Mouse (Mus musculus) telencephalon, adult 2 months (tissue): ENCODE data around the gene Klhdc2.

Source experiments
- DNase-seq: peaks from one replicate; pipeline ENCODE4 v3.0.0-alpha.2; 2011; ENCODE audit warnings: low read depth, low spot score

Gene Klhdc2

DNA sequence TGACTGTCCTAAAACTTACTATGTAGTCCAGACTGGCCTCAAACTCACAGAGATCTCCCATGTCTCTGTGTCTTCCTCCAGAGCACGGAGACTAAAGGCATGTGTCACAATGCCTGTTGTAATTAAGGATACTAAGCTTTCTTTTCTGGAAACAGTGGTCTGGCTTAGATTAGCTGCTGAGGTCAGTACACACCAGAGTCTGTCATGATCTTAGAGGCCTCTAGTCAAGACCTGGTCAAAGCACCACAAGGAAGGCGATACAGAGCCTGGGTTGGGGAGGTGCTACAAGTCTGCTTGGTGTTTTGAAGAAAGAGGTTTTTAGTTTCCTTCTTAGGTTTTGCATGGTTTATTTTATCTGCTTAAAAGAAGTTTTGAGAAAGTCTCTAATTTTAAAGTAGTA is 3.9 kb downstream of the Klhdc2 start:
- no peak for DNase-seq

DNA sequence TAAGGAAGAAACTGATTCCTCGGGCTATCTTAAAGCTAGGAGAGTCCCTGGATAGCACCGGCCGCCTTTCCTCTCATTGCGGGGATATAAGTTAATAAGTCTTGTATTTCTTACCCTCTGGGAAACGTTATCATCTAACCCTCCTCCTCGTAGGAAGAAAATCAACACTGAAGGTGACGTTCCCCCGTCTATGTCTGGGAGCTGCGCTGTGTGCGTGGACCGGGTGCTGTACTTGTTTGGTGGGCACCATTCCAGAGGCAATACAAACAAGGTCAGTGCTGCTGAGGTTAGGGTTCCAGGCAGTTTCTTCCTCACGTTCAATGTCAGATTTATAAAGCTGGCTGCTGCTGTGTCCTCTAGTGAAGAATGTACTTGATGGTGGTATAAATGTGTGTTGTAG is 5.7 kb downstream of the Klhdc2 start:
- no peak for DNase-seq

DNA sequence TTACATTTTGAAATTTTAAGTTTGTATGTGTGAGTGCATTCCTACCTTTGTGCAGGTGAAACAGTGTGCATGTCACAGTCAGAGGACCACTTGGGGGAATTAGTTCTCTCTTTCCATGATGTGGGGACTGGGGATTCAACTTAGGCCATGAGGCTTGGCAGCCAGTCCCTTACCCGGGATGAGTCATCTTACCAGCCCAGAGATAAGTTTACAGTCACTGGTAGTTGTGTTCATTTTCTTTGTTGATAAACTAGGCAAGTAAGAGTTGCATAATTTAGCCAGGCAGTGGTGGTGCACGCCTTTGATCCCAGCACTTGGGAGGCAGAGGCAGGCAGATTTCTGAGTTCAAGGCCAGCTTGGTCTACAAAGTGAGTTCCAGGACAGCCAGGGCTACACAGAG is 7.6 kb downstream of the Klhdc2 start:
- DNase-seq, result no peak

DNA sequence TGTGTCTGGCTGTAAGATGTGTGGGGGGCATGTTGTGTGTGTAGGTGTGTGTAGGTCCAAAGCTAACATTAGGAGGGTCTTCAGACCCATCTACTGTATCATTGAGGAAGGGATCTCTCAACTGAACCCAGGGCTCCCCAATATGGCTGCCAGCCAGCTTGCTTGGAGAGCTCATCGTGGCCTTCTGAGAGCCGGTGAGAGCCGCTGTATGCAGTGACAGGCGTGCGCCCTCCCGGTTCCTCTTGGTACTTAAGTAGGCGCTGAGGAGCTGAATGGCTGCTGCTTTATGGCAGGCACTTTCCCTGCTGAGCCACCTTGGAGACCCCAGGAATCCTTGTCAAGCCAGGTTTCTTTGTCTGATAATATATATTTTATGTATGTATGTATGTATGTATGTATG is 9.9 kb downstream of the Klhdc2 start:
- DNase-seq, result no peak

DNA sequence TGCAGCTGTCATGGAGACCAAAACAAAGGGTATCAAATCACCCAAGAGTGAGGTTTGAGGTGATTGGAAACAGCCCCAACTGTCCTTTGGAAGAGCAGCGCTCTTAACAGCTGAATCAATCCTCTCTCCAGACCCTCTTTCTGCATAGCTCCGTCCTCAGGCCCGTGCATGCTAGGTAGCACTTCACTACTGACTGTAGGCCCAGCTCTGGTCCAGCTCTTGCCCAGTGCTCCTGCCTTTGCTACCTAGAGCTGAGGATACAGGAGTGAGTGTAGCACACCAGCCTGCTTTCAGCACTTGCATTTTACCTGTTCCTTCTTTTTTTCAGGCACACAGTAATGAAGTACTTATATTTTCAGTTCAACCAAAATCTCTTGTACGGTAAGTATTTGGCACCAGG is 13.2 kb downstream of the Klhdc2 start:
- no peak for DNase-seq

DNA sequence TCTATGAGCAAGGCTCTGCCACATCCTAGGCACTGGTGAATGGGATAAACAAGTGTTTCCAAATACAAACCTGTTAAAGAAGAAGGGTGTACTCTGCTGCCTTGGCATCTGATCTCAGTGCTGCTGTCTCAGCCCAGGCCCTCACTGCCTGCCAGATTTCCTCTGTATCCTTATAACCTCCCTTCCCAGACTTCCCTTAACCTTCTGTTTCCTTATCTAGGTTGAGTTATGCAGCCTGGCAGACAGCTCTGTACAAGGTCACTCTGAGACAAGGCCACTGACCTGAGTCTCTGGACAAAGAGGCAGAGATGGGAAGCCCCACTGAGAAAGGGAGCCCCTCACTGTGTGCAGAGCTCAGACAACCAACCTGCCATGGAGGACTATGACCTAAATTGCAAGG is 21.9 kb downstream of the Klhdc2 start:
- no peak for DNase-seq

DNA sequence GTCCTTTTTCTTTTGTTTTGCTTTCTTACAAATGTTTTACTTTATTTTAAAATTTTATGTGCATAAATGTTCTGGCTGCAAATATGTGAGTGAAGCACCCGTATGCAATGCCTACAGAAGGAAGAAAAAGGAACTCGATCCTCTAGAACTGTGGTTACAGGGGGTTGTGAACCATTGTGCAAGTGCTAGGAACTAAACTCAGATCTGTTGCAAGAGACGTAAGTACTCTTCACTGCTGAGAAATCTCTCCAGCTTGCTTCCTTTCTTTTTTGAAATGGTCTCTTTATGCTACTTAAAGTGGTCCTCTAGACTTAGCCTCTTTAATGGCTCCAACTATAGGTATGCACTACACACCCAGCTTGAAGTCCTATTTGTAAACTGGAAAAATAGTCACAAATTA is 34.7 kb downstream of the Klhdc2 start:
- no peak for DNase-seq

DNA sequence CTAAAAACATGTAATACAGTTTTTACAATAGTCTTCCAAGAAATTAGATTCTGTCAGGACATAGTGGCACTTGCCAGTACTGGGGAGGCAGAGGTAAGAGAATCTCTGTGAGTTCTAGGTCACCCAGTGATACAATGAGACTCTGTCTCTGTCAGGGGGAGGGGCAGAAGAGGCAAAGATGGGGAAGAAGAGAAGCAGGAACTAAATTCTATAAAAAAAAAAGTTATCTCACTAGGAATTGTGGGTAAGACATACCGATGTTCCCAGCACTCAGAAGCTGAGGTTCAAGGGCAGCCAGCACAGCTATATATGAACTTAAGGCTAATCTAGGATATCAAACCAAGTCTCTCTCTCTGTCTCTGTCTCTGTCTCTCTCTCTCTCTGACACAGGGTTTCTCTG is 35.7 kb downstream of the Klhdc2 start:
- no peak for DNase-seq

DNA sequence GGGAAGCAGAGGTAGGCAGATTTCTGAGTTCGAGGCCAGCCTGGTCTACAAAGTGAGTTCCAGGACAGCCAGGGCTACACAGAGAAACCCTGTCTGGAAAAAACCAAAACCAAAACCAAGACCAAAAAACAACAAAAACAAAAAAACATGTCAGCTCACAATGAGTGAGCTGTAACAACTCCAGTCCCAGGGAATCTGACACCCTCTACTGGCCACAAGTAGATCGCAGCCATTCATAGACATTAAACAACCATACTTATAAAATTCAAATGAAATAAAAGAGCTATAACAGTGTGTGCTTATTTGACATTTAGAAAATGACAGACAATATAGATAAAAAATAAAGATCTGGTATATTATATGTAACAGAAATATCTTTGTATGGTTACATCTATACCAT is 37.1 kb downstream of the Klhdc2 start:
- DNase-seq, result no peak

DNA sequence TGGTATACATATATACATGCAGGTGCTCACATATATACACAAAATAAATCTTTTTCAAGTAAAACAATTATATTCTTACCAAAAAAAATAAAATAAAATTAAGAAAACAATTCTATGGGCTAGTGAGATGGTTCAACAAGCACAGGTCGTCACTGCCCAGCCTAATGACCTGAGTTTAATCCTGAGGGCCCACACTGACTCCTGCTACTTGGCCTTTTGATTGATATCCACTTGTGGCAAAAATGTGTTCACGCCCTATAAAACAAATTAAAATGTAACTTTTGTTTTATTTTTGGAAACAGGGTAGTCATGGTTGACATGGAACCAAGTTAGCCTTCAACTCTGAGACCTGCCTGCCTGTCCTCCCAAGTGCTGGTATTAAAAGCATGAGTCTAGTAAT is 53.4 kb downstream of the Klhdc2 start:
- DNase-seq, result no peak

DNA sequence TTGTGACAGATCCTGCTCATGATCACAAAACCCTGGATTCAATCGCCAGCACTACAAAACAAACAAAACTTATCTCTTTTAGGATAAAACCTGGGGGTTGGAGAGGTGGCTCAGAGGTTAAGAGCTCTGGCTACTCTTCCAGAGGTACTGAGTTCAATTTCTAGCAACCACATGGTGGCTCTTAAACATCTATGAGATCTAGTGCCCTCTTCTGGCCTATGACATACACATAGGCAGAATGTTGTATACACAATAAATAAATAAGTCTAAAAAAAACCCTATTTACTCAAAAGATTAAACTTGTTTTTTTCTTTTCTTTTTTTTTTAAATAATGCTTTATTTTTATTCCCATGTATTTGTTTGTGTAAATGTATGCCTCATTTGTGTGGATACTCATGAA is 55.2 kb downstream of the Klhdc2 start:
- no peak for DNase-seq

DNA sequence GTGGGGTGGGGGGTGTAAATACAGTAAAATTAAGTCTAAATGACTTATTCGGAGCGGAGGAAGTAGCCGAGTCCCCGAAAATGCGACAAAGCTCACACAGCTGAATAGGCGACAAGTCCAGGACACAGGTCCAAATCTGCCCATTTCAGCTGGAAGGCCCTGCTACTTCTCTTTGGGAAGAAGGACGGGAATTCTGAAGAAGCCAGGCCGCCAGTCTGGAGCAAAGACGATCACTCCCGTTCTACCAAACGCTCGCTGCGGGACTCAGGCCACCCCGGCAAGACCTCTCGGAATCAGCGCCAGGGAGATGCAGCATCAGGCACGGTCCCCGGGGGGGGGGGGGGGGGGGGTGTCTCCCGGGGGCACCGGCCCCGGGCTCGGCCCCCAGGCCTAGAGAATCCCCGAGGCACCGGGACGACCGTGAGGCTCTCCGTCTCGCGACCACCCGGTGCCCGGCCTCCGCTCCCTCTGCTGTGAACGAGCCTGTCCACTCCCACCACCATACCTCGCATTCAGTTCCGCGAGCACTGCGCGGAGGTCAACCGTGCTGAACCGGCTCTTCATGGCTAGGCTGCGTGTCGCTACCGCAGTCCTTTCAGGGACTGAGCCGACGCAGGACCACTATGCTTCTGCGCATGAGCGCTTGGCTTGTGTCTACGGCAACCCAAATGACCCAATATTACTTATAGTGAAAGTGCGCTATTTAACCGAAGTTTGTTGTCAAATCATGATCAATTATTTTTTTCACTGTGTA is 60.2 kb downstream of the Klhdc2 start, which contains the start of gene Nemf:
TSS of gene Nemf (minus strand) at position 620 of the 754 bp plus-strand sequence.
- peak; percentile 92 for DNase-seq

DNA sequence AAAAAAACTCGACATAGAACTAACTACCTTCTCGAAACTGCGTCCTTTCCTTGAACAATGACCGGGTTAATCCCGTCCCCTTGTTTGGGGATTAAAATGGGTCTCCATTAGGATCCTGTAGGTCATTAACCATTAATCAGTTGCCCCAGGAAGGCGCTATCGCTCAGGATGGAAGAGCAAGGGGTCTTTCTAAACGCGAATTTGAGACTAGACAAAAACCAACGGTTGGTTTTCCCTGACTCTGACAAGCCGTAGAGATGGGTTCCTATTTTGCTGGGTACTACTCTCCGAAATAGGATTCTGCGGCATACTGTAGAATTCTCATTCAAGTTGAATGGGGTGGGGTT is 60.8 kb downstream of the Klhdc2 start:
- no peak for DNase-seq
